Mouse (Mus musculus) intestine, embryonic 16.5 days (tissue): ENCODE data around the gene Nek3. TPM values are rescaled to one million over a fixed set of nuclear protein-coding genes. Genes with fewer than 3 reads are reported as not detected.

Experiments used
- ATAC-seq: fragments of 200-750 bp; cut with Nextera tagmentation; 2 replicates; pipeline ENCODE4 v1.8.0; 2017; ENCODE audit warnings: moderate TSS enrichment, moderate library complexity
- H3K27ac ChIP-seq: fragments of 300-500 bp; sonication (generic); 2 replicates; pipeline ENCODE4 v1.5.1; 2014; ENCODE audit warnings: mild to moderate bottlenecking, low read length
- H3K27me3 ChIP-seq: fragments of 300-500 bp; sonication (generic); replicated peaks from 2 replicates; pipeline ENCODE4 v1.6.1; 2014; ENCODE audit warnings: low read length, control low read depth, mixed read lengths; ENCODE audit not compliant: control insufficient read depth, insufficient read depth
- H3K36me3 ChIP-seq: fragments of 300-500 bp; sonication (generic); 2 replicates; pipeline ENCODE4 v1.6.1; 2014; ENCODE audit warnings: low read length, control low read depth; ENCODE audit not compliant: control insufficient read depth, insufficient read depth
- H3K4me1 ChIP-seq: fragments of 300-500 bp; sonication (generic); 2 replicates; pipeline ENCODE4 v1.6.1; 2014; ENCODE audit warnings: low read length, control low read depth, mixed read lengths; ENCODE audit not compliant: control insufficient read depth, insufficient read depth
- H3K4me2 ChIP-seq: fragments of 300-500 bp; sonication (generic); 2 replicates; pipeline ENCODE4 v1.6.1; 2014; ENCODE audit warnings: low read depth, low read length, control low read depth
- H3K4me3 ChIP-seq: fragments of 300-500 bp; sonication (generic); 2 replicates; pipeline ENCODE4 v1.5.1; 2014; ENCODE audit warnings: mild to moderate bottlenecking, low read length
- H3K9ac ChIP-seq: fragments of 300-500 bp; sonication (generic); 2 replicates; pipeline ENCODE4 v1.6.1; 2014; ENCODE audit warnings: low read depth, low read length
- H3K9me3 ChIP-seq: fragments of 300-500 bp; sonication (generic); 2 replicates; pipeline ENCODE4 v1.6.1; 2016; ENCODE audit warnings: low read length, control low read depth; ENCODE audit not compliant: control insufficient read depth
- WGBS: fragments of 180-500 bp; shearing (Covaris S2); extraction: QIAGEN DNeasy Blood & Tissue Kit; methylation state at CpG from one replicate; pipeline ENCODE4 v1.1.7; 2014; 5-methylcytosine and 5-hydroxymethylcytosine counted together
- polyA plus RNA-seq: library from polyadenylated mRNA; unstranded; fragments of >200 nt; fragmentation: Nextera tagmentation; extraction: Ambion mirVana; gene quantifications from 2 replicates; pipeline ENCODE4 v1.2.1, GENCODE M21; 2015

The Nek3 gene
- polyA plus RNA-seq: 4.6 TPM in 2 replicates

DNA sequence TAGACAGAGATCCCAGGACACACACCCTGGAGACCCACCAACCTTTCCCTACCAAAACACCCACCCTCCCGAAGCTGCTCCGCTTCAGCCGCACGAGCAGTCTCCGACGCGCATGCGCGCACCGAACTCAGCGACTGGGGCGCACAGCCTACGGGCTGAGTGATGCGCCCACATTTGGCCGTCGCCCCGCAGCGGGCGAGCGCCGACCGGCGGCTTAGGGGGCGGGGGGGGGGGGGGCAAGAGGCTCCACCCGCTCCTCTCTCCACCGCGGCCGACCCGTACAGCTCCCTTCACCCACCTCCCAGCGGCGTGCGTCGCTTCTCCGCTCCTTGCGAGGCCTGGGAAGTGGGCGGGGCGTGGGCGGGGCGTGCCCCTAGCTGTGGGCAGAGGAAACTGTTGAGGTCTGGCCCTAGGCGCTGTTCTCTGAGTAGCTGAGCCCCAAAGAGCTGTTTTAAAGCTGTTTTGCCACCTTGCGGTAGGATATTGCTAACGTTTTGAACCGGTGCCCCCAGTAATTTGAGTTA lies at the start of gene Nek3:
Gene Nek3, minus strand, starts transcription at position 356 of the 524 bp plus-strand sequence.
- WGBS: 1% methylated on average over 30 of the region's 43 CpGs
- no peaks in the 10 kb centered on the region for H3K27me3 ChIP-seq
- H3K4me3 ChIP-seq: peak within 1 kb of the TSS; percentile 69

GRCm38 (mm10) chr8:22214826-22215225 lies 48.6 kb upstream of the Nek3 start:
- Histone ChIP-seq H3K27me3 (no peaks in the 10 kb centered on the region), H3K4me2 (no peak overlapping the region), H3K27ac (no peak overlapping the region), H3K36me3 (peaks cover 17% of the 10 kb centered on the region), H3K9ac (no peak overlapping the region), H3K9me3 (no peaks in the 10 kb centered on the region), H3K4me1 (no peaks in the 10 kb centered on the region), H3K4me3 (no peak overlapping the region)
- WGBS: 93% methylated on average over 10 of the region's 10 CpGs
- ATAC-seq: no peak

More for the DNA sequence above, at the start of gene Nek3:
- no peaks in the 10 kb centered on the region; the same call in 1 of the 2 replicates for H3K4me1 ChIP-seq
- peak; percentile 99 for ATAC-seq
- H3K36me3 ChIP-seq: peaks cover 2% of the 10 kb centered on the region; the same call in 1 of the 2 replicates
- H3K9ac ChIP-seq: peak within 1 kb of the TSS; percentile 63
- H3K4me2 ChIP-seq: peak within 1 kb of the TSS; percentile 50
- no peaks in the 10 kb centered on the region for H3K9me3 ChIP-seq
- H3K27ac ChIP-seq: peak within 1 kb of the TSS; percentile 54; the same call in 1 of the 2 replicates

GRCm38 (mm10) chr8:22209012-22209411 lies 42.8 kb upstream of the Nek3 start:
- Histone ChIP-seq H3K9ac (no peak overlapping the region), H3K27me3 (no peaks in the 10 kb centered on the region), H3K4me1 (no peaks in the 10 kb centered on the region), H3K9me3 (no peaks in the 10 kb centered on the region), H3K36me3 (peaks cover 15% of the 10 kb centered on the region; the same call in 1 of the 2 replicates), H3K27ac (no peak overlapping the region), H3K4me2 (no peak overlapping the region), H3K4me3 (no peak overlapping the region)
- 26% methylated on average over 5 of the region's 5 CpGs for WGBS
- peak; percentile 59; the same call in 1 of the 2 replicates for ATAC-seq

- Histone ChIP-seq H3K9me3 (no peaks in the 10 kb centered on the region), H3K4me1 (no peaks in the 10 kb centered on the region), H3K36me3 (peaks cover 12% of the 10 kb centered on the region; the same call in 1 of the 2 replicates), H3K27ac (no peak overlapping the region), H3K4me2 (no peak overlapping the region), H3K27me3 (no peaks in the 10 kb centered on the region), H3K4me3 (no peak overlapping the region), H3K9ac (no peak overlapping the region)
- 75% methylated on average over 4 of the region's 4 CpGs for WGBS
- no peak for ATAC-seq
Observed at GRCm38 (mm10) chr8:22207535-22207934, 41.3 kb upstream of the Nek3 start.

GRCm38 (mm10) chr8:22199481-22199880 lies 33.2 kb upstream of the Nek3 start:
- H3K4me3 ChIP-seq: no peak overlapping the region
- ATAC-seq: no peak
- H3K9ac ChIP-seq: no peak overlapping the region
- no peaks in the 10 kb centered on the region for H3K27me3 ChIP-seq
- no peaks in the 10 kb centered on the region for H3K9me3 ChIP-seq
- 97% methylated on average over 8 of the region's 8 CpGs for WGBS
- H3K4me2 ChIP-seq: no peak overlapping the region
- 0 out of 2 replicates have a peak, but pooled peaks cover 3% of the 10 kb centered on the region for H3K4me1 ChIP-seq
- H3K27ac ChIP-seq: no peak overlapping the region
- H3K36me3 ChIP-seq: peaks cover 15% of the 10 kb centered on the region

GRCm38 (mm10) chr8:22197914-22198313 lies 31.7 kb upstream of the Nek3 start:
- H3K9me3 ChIP-seq: no peaks in the 10 kb centered on the region
- no peak for ATAC-seq
- H3K9ac ChIP-seq: no peak overlapping the region
- H3K27me3 ChIP-seq: no peaks in the 10 kb centered on the region
- no peak overlapping the region for H3K27ac ChIP-seq
- H3K4me2 ChIP-seq: no peak overlapping the region
- 87% methylated on average over 6 of the region's 6 CpGs for WGBS
- H3K4me1 ChIP-seq: 0 out of 2 replicates have a peak, but pooled peaks cover 6% of the 10 kb centered on the region
- no peak overlapping the region for H3K4me3 ChIP-seq
- peaks cover 15% of the 10 kb centered on the region for H3K36me3 ChIP-seq

DNA sequence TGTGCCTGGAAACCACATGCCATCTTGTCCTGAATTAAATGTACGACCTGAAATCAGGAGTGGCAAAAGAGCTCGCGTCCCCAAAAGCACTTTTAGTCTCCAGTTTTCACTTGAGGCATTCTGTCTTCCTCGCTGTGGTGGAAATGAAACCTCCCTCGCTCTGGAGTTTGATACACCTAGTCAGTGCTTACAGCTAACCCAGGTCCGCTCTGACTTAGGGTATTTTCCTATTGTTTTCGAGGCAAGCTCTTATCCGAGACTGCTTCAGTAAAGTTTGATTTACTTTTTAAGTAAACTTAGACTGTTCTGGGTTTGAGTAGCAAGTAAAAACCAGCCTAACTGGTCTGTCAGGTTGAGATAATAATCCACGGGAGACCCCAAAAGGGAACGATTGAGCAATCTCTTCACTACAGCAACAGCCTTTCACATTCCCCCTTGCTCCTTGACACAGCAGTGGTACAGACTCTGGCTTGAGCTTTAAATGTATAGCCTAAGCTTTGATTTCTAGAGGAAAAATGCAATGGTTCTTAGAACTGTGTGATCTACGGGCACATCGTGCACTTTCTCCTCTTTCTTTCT lies 27.3 kb upstream of the Nek3 start:
- WGBS: 9% methylated on average over 12 of the region's 12 CpGs
- Histone ChIP-seq H3K9ac (peak overlapping the region; percentile 92), H3K9me3 (no peaks in the 10 kb centered on the region), H3K36me3 (no peaks in the 10 kb centered on the region), H3K4me1 (0 out of 2 replicates have a peak, but pooled peaks cover 6% of the 10 kb centered on the region), H3K4me3 (peak overlapping the region; percentile 92), H3K27ac (peak overlapping the region; percentile 99), H3K4me2 (peak overlapping the region; percentile 54), H3K27me3 (no peaks in the 10 kb centered on the region)
- peak; percentile 62 for ATAC-seq

DNA sequence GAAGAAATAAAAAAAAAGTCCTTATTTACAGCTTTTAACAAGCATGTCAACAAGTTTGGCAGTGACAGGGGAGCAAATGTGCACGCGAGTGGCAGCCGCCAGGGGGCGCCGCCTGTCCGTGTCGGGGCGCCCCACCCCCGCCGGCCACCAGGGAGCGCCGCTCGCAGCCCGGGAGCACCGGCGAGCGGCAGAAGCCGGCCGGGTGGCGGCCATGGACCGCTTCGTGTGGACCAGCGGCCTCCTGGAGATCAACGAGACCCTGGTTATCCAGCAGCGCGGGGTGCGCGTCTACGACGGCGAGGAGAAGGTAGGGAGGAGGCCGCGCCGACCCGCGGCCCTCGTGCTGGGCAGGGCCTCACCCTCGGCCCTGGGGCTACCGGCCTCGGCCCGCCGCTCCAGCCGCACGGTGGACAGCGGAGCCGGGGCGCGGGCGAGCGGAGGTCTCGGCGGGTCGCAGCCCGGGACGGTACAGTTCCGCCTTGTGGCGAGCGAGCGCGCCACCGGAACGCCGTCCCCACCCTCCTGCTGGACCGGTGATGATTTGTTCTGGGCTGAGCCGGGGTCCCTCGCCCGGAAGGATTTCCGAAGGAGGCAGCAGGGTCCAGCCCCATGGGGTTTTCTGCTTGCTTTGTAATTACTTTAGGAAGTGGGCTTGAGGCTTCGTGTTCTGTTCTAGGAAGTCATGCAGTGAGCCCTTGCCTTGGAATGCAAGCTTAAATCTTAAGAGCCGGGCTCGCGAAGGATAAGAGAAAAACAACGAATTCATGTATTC lies 26.6 kb upstream of the Nek3 start, which contains the start of gene Vps36:
Gene Vps36, plus strand, starts transcription at position 150 of the 772 bp plus-strand sequence.
- no peaks in the 10 kb centered on the region for H3K9me3 ChIP-seq
- peak within 1 kb of the TSS; percentile 92 for H3K4me3 ChIP-seq
- H3K4me1 ChIP-seq: 0 out of 2 replicates have a peak, but pooled peaks cover 6% of the 10 kb centered on the region
- H3K27ac ChIP-seq: peak within 1 kb of the TSS; percentile 99
- H3K36me3 ChIP-seq: no peaks in the 10 kb centered on the region
- H3K27me3 ChIP-seq: no peaks in the 10 kb centered on the region
- under 1% methylated on average over 61 of the region's 73 CpGs for WGBS
- peak within 1 kb of the TSS; percentile 54 for H3K4me2 ChIP-seq
- ATAC-seq: peak; percentile 95
- peak within 1 kb of the TSS; percentile 92 for H3K9ac ChIP-seq
